11 mouse cellular contexts compared by ENCODE assay signal in the genomic region with DNA sequence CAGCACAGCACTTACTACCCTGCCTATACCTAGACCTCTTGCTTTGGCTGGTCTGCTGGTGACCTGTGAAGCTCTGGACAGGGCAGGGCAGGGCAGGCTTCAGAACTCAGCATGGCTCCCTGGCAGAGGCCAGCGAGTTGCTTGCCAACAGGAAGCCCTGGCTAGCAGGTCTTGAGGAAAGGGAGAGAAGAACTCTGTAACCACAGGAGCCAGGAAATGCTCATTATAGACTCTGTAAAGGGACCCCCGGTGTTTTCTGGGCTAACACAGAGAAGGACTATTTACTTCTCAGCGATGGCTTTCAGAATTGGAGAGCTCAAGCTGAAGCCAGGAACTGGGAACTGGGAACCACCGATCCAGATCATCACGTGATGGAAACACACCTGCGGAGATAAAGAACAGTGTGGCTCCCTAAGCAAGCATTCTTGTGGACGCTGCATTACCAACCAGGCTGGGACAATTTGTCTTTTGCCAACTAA. TPM values are rescaled to one million over a fixed set of nuclear protein-coding genes. Genes with fewer than 3 reads are reported as not detected.
DNase-seq lines count a peak whose midpoint lies in the region; ATAC-seq and TF ChIP-seq lines count a peak whose summit lies in the region.
"Had no signal": no experiment of that assay in that cellular context is flagged by ENCODE, and none has a peak within 500 bp of the region (broad histone marks: within the 10 kb centered on the region; RNA-seq: fewer than 3 reads in every experiment).

No protein-coding gene starts in this region.

- TF ChIP-seq CTCF in CH12.LX (conservative IDR thresholded peaks at IDR 0.05 in 1 of 2, IDR thresholded peaks at IDR 0.05 in 1 of 2; ENCODE audit: low read depth in 2 of 2, low read length in 2 of 2) = no peak

- no peak for TF ChIP-seq POLR2A in CH12.LX (IDR thresholded peaks at IDR 0.05; ENCODE audit: low read depth, low read length)

- no peaks in the 10 kb centered on the region for H3K9me3 ChIP-seq in kidney, embryonic 16.5 days (ENCODE audit: low read length)
- H3K9me3 ChIP-seq in CH12.LX (replicated peaks; ENCODE audit: low read length) = peaks cover 5% of the 10 kb centered on the region
- H3K9me3 ChIP-seq in heart, embryonic 10.5 days = no peaks in the 10 kb centered on the region
- H3K9me3 ChIP-seq: G1E; heart, embryonic 15.5 days; midbrain, embryonic 10.5 days had no signal

- peak; percentile 80 for TF ChIP-seq EP300 in CH12.LX (IDR thresholded peaks at IDR 0.05; ENCODE audit: low read length)

- H3K36me3 ChIP-seq in kidney, embryonic 16.5 days (ENCODE audit: insufficient read depth, low read length) = no peaks in the 10 kb centered on the region
- H3K36me3 ChIP-seq in CH12.LX (replicated peaks in 1 of 2; ENCODE audit: control insufficient read depth in 1 of 2, insufficient read depth in 1 of 2, low read length in 1 of 2) = no peaks in the 10 kb centered on the region
- H3K36me3 ChIP-seq in heart, embryonic 10.5 days = no peaks in the 10 kb centered on the region
- H3K36me3 ChIP-seq: heart, embryonic 15.5 days; midbrain, embryonic 10.5 days had no signal

- no peak for TF ChIP-seq RAD21 in CH12.LX (IDR thresholded peaks at IDR 0.05; ENCODE audit: low read depth, low read length)

- in situ Hi-C loops in CH12.LX (cut with MboI; ENCODE audit: low pct_ligation_motif_present, low pct_unique_long_range_greater_than_20kb, low sequenced_read_pairs) = no loop called here

- no peak overlapping the region for H3K27ac ChIP-seq in kidney, embryonic 16.5 days (ENCODE audit: low read length)
- H3K27ac ChIP-seq in CH12.LX (ENCODE audit: insufficient read depth, low read depth) = no peak overlapping the region
- no peak overlapping the region for H3K27ac ChIP-seq in heart, embryonic 10.5 days
- H3K27ac ChIP-seq: heart, embryonic 15.5 days; midbrain, embryonic 10.5 days had no signal

- H3K4me1 ChIP-seq in kidney, embryonic 16.5 days (ENCODE audit: insufficient read depth, low read length) = no peaks in the 10 kb centered on the region
- peaks cover 9 to 65% of the 10 kb centered on the region in 2 experiments for H3K4me1 ChIP-seq in CH12.LX (ENCODE audit: control insufficient read depth in 1 of 2, insufficient read depth in 2 of 2)
- H3K4me1 ChIP-seq in heart, embryonic 10.5 days = peaks cover 4% of the 10 kb centered on the region; the same call in 1 of the 2 replicates
- H3K4me1 ChIP-seq: midbrain, embryonic 10.5 days had no signal

- dilution Hi-C loops in CH12.LX (cut with MboI; ENCODE audit: extremely low pct_ligation_motif_present, extremely low pct_unique_long_range_greater_than_20kb, low sequenced_read_pairs) = no loop called here

- H3K79me2 ChIP-seq in CH12.LX (replicated peaks; ENCODE audit: control insufficient read depth, extremely low read depth, insufficient read depth, poor library complexity, severe bottlenecking) = no peaks in the 10 kb centered on the region

- H3K4me3 ChIP-seq in kidney, embryonic 16.5 days (ENCODE audit: low read length) = no peak overlapping the region
- H3K4me3 ChIP-seq in CH12.LX (replicated peaks in 1 of 3; ENCODE audit: low read depth in 2 of 3, low read length in 2 of 3, poor library complexity in 1 of 3) = no peak overlapping the region
- H3K4me3 ChIP-seq in heart, embryonic 10.5 days = no peak overlapping the region
- H3K4me3 ChIP-seq: heart, embryonic 15.5 days; midbrain, embryonic 10.5 days had no signal

- no peak overlapping the region for H3K4me2 ChIP-seq in kidney, embryonic 16.5 days (replicated peaks; ENCODE audit: low read depth, low read length)
- peak overlapping the region; percentile 45 for H3K4me2 ChIP-seq in CH12.LX (ENCODE audit: insufficient read depth, low read depth, poor library complexity, severe bottlenecking)
- H3K4me2 ChIP-seq: heart, embryonic 15.5 days had no signal

- DNase-seq in kidney, postnatal 25 days = peak; percentile 42 to 71
- DNase-seq in CH12.LX (ENCODE audit: extremely low read depth) = peak; percentile 63
- peak; percentile 89 to 93 for DNase-seq in cerebellum, adult 18-20 months
- DNase-seq in lung, postnatal 4 days = peak; percentile 14 to 41
- DNase-seq in heart, embryonic 10.5 days (ENCODE audit: low spot score) = no peak
- DNase-seq in embryo, embryonic 10.5 days (ENCODE audit: low spot score) = no peak
- no peak for DNase-seq in left cerebral cortex, adult 18-20 months (ENCODE audit: low spot score in 2 of 2)

- no peaks in the 10 kb centered on the region for H3K27me3 ChIP-seq in kidney, embryonic 16.5 days (ENCODE audit: insufficient read depth, low read length)
- H3K27me3 ChIP-seq in CH12.LX (replicated peaks) = no peaks in the 10 kb centered on the region
- H3K27me3 ChIP-seq in heart, embryonic 10.5 days (ENCODE audit: insufficient read depth, poor library complexity, severe bottlenecking) = no peaks in the 10 kb centered on the region
- H3K27me3 ChIP-seq: heart, embryonic 15.5 days had no signal

- no peak overlapping the region for H3K9ac ChIP-seq in kidney, embryonic 16.5 days (replicated peaks; ENCODE audit: low read length)
- no peak overlapping the region for H3K9ac ChIP-seq in CH12.LX (ENCODE audit: insufficient read depth, low read depth)
- H3K9ac ChIP-seq: heart, embryonic 15.5 days had no signal

- no peak for ATAC-seq in kidney, embryonic 16.5 days (ENCODE audit: low FRiP score, low TSS enrichment)

- WGBS in kidney, embryonic 16.5 days = 74% methylated on average over 7 of the region's 7 CpGs
- 59% methylated on average over 7 of the region's 7 CpGs for WGBS in heart, embryonic 10.5 days

TF ChIP-seq in CH12.LX, 34 proteins besides CTCF, POLR2A, EP300 and RAD21:
- TF ChIP-seq MYC (IDR thresholded peaks at IDR 0.05; ENCODE audit: low read depth, low read length) (no peak), IRF4 (IDR thresholded peaks at IDR 0.05; ENCODE audit: low read depth, low read length) (peak; percentile 69), TCF12 (IDR thresholded peaks at IDR 0.05; ENCODE audit: low read depth, low read length) (peak; percentile 73), ETS1 (conservative IDR thresholded peaks at IDR 0.05; ENCODE audit: low read depth, low read length) (peak; percentile 27; the same call in 1 of the 2 replicates), USF1 (IDR thresholded peaks at IDR 0.05; ENCODE audit: low read depth, low read length) (peak; percentile 73), MAX (IDR thresholded peaks at IDR 0.05; ENCODE audit: low read length) (peak; percentile 55; the same call in 1 of the 2 replicates), NELFE (IDR thresholded peaks at IDR 0.05; ENCODE audit: low read depth, low read length) (no peak), BHLHE40 (IDR thresholded peaks at IDR 0.05; ENCODE audit: low read depth, low read length) (peak; percentile 74), USF2 (conservative IDR thresholded peaks at IDR 0.05; ENCODE audit: low read depth, low read length) (peak; percentile 73), CHD1 (IDR thresholded peaks at IDR 0.05; ENCODE audit: low read depth, low read length) (no peak)

RNA-seq across cellular contexts. Expression of gene Fut8, which starts 40.8 kb away (rescaled TPM):
- polyA plus RNA-seq in kidney, embryonic 16.5 days (2015; fragmentation: Nextera tagmentation; extraction: Ambion mirVana) = 24.3 and 25.4 TPM in 2 replicates
- total RNA-seq in CH12.LX (2012; rRNA removed) (40.2 and 60.6 TPM in 2 replicates), CH12.LX (2014; rRNA removed) (124 TPM in 2 replicates)
- 75.4 and 86.0 TPM in 2 replicates for polyA plus RNA-seq in CH12.LX (2012; ENCODE audit: insufficient read length, low read depth)
- 18.0 and 21.6 TPM in 2 replicates for polyA plus RNA-seq in heart, embryonic 10.5 days (2016; fragmentation: Nextera tagmentation; extraction: Ambion mirVana)
- 10 to 100 TPM; 53.3 to 59.8 TPM for total RNA-seq in left cerebral cortex, adult 18-20 months (2021)

Comparison
In these comparisons a context has a peak if more than half of its experiments do, and no peak if none do; other contexts are left out.
1. DNase-seq: peak in kidney, postnatal 25 days (2 of 2), CH12.LX (single experiment), cerebellum, adult 18-20 months (2 of 2) and lung, postnatal 4 days (2 of 2); none in heart, embryonic 10.5 days (single experiment), embryo, embryonic 10.5 days (single experiment) and left cerebral cortex, adult 18-20 months (0 of 2).